Mouse (Mus musculus) adrenal gland, postnatal 14 days (tissue): ENCODE results near the gene Hpse2. TPM values are rescaled to one million over a fixed set of nuclear protein-coding genes. Genes with fewer than 3 reads are reported as not detected.
A peak's percentile ranks its signal among the peaks of the same experiment; 100 is the strongest.

Experiments used
- DNase-seq: peaks from one replicate; pipeline ENCODE4 v3.0.0; 2021; ENCODE audit warnings: mixed read lengths
- total RNA-seq: library from RNA; stranded (reverse); gene quantifications from 2 replicates; pipeline ENCODE4 v1.2.3, GENCODE M21; 2021

Hpse2 gene
- total RNA-seq, 1 experiment from 2014 or later: not detected

GRCm38 (mm10) chr19:43156085-43156484 is 232.1 kb downstream of the Hpse2 start:
- DNase-seq: no peak

- DNase-seq: no peak
Observed at GRCm38 (mm10) chr19:43155582-43155981, 232.6 kb downstream of the Hpse2 start.

- DNase-seq: no peak
Observed at GRCm38 (mm10) chr19:43147901-43148300, 240.3 kb downstream of the Hpse2 start.

- no peak for DNase-seq
Observed at GRCm38 (mm10) chr19:43146820-43147219, 241.3 kb downstream of the Hpse2 start.

- DNase-seq: no peak
Observed at GRCm38 (mm10) chr19:43141646-43142045, 246.5 kb downstream of the Hpse2 start.

GRCm38 (mm10) chr19:43109796-43110195 is 278.4 kb downstream of the Hpse2 start:
- no peak for DNase-seq

- DNase-seq: no peak
Observed at GRCm38 (mm10) chr19:43096915-43097314, 291.2 kb downstream of the Hpse2 start.

- no peak for DNase-seq
Observed at GRCm38 (mm10) chr19:43087216-43087615, 300.9 kb downstream of the Hpse2 start.

- no peak for DNase-seq
Observed at GRCm38 (mm10) chr19:43064155-43064554, 324.0 kb downstream of the Hpse2 start.

GRCm38 (mm10) chr19:43044506-43044905 is 343.6 kb downstream of the Hpse2 start:
- no peak for DNase-seq

GRCm38 (mm10) chr19:43042721-43043120 is 345.4 kb downstream of the Hpse2 start:
- DNase-seq: no peak

- no peak for DNase-seq
Observed at GRCm38 (mm10) chr19:43042211-43042610, 345.9 kb downstream of the Hpse2 start.

- no peak for DNase-seq
Observed at GRCm38 (mm10) chr19:43036381-43036780, 351.8 kb downstream of the Hpse2 start.

GRCm38 (mm10) chr19:43027305-43027704 is 360.9 kb downstream of the Hpse2 start:
- DNase-seq: peak; percentile 41

- peak; percentile 9 for DNase-seq
Observed at GRCm38 (mm10) chr19:43022611-43023173, 365.5 kb downstream of the Hpse2 start.

GRCm38 (mm10) chr19:43018792-43019191 is 369.4 kb downstream of the Hpse2 start:
- DNase-seq: no peak

- no peak for DNase-seq
Observed at GRCm38 (mm10) chr19:42996406-42996805, 391.7 kb downstream of the Hpse2 start.

- DNase-seq: no peak
Observed at GRCm38 (mm10) chr19:42988833-42989232, 399.3 kb downstream of the Hpse2 start.

GRCm38 (mm10) chr19:42986315-42986701 is 401.8 kb downstream of the Hpse2 start:
- DNase-seq: no peak

GRCm38 (mm10) chr19:42985372-42986314 is 402.5 kb downstream of the Hpse2 start:
- no peak for DNase-seq

- DNase-seq: no peak
Observed at GRCm38 (mm10) chr19:42980537-42980936, 407.6 kb downstream of the Hpse2 start.

GRCm38 (mm10) chr19:42977938-42978337 is 410.2 kb downstream of the Hpse2 start:
- DNase-seq: no peak

GRCm38 (mm10) chr19:42973740-42974139 is 414.4 kb downstream of the Hpse2 start:
- DNase-seq: no peak

GRCm38 (mm10) chr19:42965171-42965570 is 423.0 kb downstream of the Hpse2 start:
- no peak for DNase-seq
